Mouse (Mus musculus) ES-Bruce4 (cell line): ENCODE data around the gene Trim67. TPM values are rescaled to one million over a fixed set of nuclear protein-coding genes. Genes with fewer than 3 reads are reported as not detected.
A peak's percentile ranks its signal among the peaks of the same experiment; 100 is the strongest.

Experiments used
- H3K27ac ChIP-seq: 2 replicates; pipeline ENCODE4 v1.5.1; 2012; ENCODE audit warnings: low read length, inconsistent platforms; ENCODE audit not compliant: insufficient read depth
- H3K27me3 ChIP-seq: 2 replicates; pipeline ENCODE4 v1.6.1; 2012; ENCODE audit warnings: mild to moderate bottlenecking, low read length, inconsistent platforms; ENCODE audit not compliant: control insufficient read depth, poor library complexity, insufficient read depth, severe bottlenecking
- H3K36me3 ChIP-seq: 2 replicates; pipeline ENCODE4 v1.6.1; 2012; ENCODE audit warnings: inconsistent platforms, mild to moderate bottlenecking, low read length, moderate library complexity; ENCODE audit not compliant: control insufficient read depth, poor library complexity, insufficient read depth, severe bottlenecking
- H3K4me1 ChIP-seq: one replicate; pipeline ENCODE4 v1.8.1; 2011; ENCODE audit warnings: low read length; ENCODE audit not compliant: control insufficient read depth, insufficient read depth
- H3K4me3 ChIP-seq: 2 replicates; pipeline ENCODE4 v1.5.1; 2011; ENCODE audit warnings: low read depth, mild to moderate bottlenecking, low read length
- H3K9ac ChIP-seq: 2 replicates; pipeline ENCODE4 v1.6.1; 2012; ENCODE audit warnings: low read depth, mild to moderate bottlenecking, inconsistent platforms; ENCODE audit not compliant: poor library complexity, severe bottlenecking
- H3K9me3 ChIP-seq: replicated peaks from 2 replicates; pipeline ENCODE4 v1.6.1; 2012; ENCODE audit warnings: mild to moderate bottlenecking, low read length, inconsistent platforms; ENCODE audit not compliant: control insufficient read depth, poor library complexity, insufficient read depth, severe bottlenecking
- CTCF ChIP-seq: IDR thresholded peaks from one replicate; pipeline ENCODE4 v1.8.1; 2011; ENCODE audit warnings: low read depth, low read length
- EP300 ChIP-seq: IDR thresholded peaks from 2 replicates; pipeline ENCODE4 v1.6.1; 2011; ENCODE audit warnings: low read depth, low read length; ENCODE audit not compliant: insufficient read depth
- POLR2A ChIP-seq: IDR thresholded peaks from one replicate; pipeline ENCODE4 v1.8.1; 2011; ENCODE audit warnings: low read length; ENCODE audit not compliant: insufficient read depth
- polyA plus RNA-seq: library from polyadenylated mRNA; stranded (reverse); fragments of >200 nt; gene quantifications from 2 replicates; pipeline ENCODE4 v1.2.4, GENCODE M21; 2011; ENCODE audit warnings: low read depth; ENCODE audit not compliant: missing spikeins, insufficient read depth, insufficient read length

Gene Trim67
- polyA plus RNA-seq, 1 experiment, result 9.1 TPM

- no peak overlapping the region for H3K4me3 ChIP-seq
- no peak overlapping the region for H3K9ac ChIP-seq
- no peaks in the 10 kb centered on the region for H3K4me1 ChIP-seq
- peaks cover 3% of the 10 kb centered on the region; the same call in 1 of the 2 replicates for H3K27me3 ChIP-seq
- no peak overlapping the region for H3K27ac ChIP-seq
- no peaks in the 10 kb centered on the region for H3K9me3 ChIP-seq
- H3K36me3 ChIP-seq, result no peaks in the 10 kb centered on the region
- TF ChIP-seq CTCF (no peak), POLR2A (no peak), EP300 (no peak)
Measured at GRCm38 (mm10) chr8:124754792-124755190, 38.1 kb upstream of the Trim67 start.

GRCm38 (mm10) chr8:124755481-124755880 lies 37.4 kb upstream of the Trim67 start:
- TF ChIP-seq POLR2A (no peak), CTCF (no peak), EP300 (no peak)
- H3K9ac ChIP-seq, result no peak overlapping the region
- no peaks in the 10 kb centered on the region for H3K36me3 ChIP-seq
- H3K27me3 ChIP-seq, result peaks cover 3% of the 10 kb centered on the region; the same call in 1 of the 2 replicates
- no peak overlapping the region for H3K27ac ChIP-seq
- no peaks in the 10 kb centered on the region for H3K9me3 ChIP-seq
- no peak overlapping the region for H3K4me3 ChIP-seq
- no peaks in the 10 kb centered on the region for H3K4me1 ChIP-seq

GRCm38 (mm10) chr8:124756153-124756552 lies 36.7 kb upstream of the Trim67 start:
- Histone ChIP-seq H3K4me1 (no peaks in the 10 kb centered on the region), H3K27me3 (peaks cover 3% of the 10 kb centered on the region; the same call in 1 of the 2 replicates), H3K36me3 (no peaks in the 10 kb centered on the region), H3K9me3 (no peaks in the 10 kb centered on the region), H3K9ac (no peak overlapping the region), H3K4me3 (no peak overlapping the region), H3K27ac (no peak overlapping the region)
- no peak for TF ChIP-seq CTCF
- TF ChIP-seq POLR2A, result no peak
- no peak for TF ChIP-seq EP300

GRCm38 (mm10) chr8:124756601-124757000 lies 36.3 kb upstream of the Trim67 start:
- no peak overlapping the region for H3K27ac ChIP-seq
- no peaks in the 10 kb centered on the region for H3K36me3 ChIP-seq
- peaks cover 3% of the 10 kb centered on the region; the same call in 1 of the 2 replicates for H3K27me3 ChIP-seq
- no peak overlapping the region for H3K9ac ChIP-seq
- H3K4me3 ChIP-seq, result no peak overlapping the region
- H3K9me3 ChIP-seq, result no peaks in the 10 kb centered on the region
- no peaks in the 10 kb centered on the region for H3K4me1 ChIP-seq
- TF ChIP-seq CTCF (no peak), POLR2A (no peak), EP300 (no peak)

- Histone ChIP-seq H3K4me3 (no peak overlapping the region), H3K27ac (no peak overlapping the region), H3K4me1 (no peaks in the 10 kb centered on the region), H3K36me3 (no peaks in the 10 kb centered on the region), H3K27me3 (no peaks in the 10 kb centered on the region), H3K9me3 (no peaks in the 10 kb centered on the region), H3K9ac (no peak overlapping the region)
- TF ChIP-seq EP300 (no peak), CTCF (peak; percentile 96)
Measured at GRCm38 (mm10) chr8:124758544-124758943, 34.3 kb upstream of the Trim67 start.

GRCm38 (mm10) chr8:124763061-124763460 lies 29.8 kb upstream of the Trim67 start:
- Histone ChIP-seq H3K27me3 (no peaks in the 10 kb centered on the region), H3K4me1 (no peaks in the 10 kb centered on the region), H3K4me3 (no peak overlapping the region), H3K9me3 (no peaks in the 10 kb centered on the region), H3K9ac (no peak overlapping the region), H3K36me3 (no peaks in the 10 kb centered on the region), H3K27ac (no peak overlapping the region)
- TF ChIP-seq EP300 (no peak), CTCF (no peak), POLR2A (no peak)

- no peak overlapping the region for H3K9ac ChIP-seq
- no peak overlapping the region for H3K27ac ChIP-seq
- no peak overlapping the region for H3K4me3 ChIP-seq
- H3K36me3 ChIP-seq, result no peaks in the 10 kb centered on the region
- H3K27me3 ChIP-seq, result no peaks in the 10 kb centered on the region
- TF ChIP-seq EP300, result no peak
- TF ChIP-seq CTCF, result no peak
- TF ChIP-seq POLR2A, result no peak
- H3K9me3 ChIP-seq, result no peaks in the 10 kb centered on the region
- H3K4me1 ChIP-seq, result no peaks in the 10 kb centered on the region
Measured at GRCm38 (mm10) chr8:124772389-124772788, 20.5 kb upstream of the Trim67 start.
